Mouse (Mus musculus) MEL (cell line): ENCODE data around the gene A630089N07Rik.

Source experiments
- EP300 ChIP-seq, 2 experiments: IDR thresholded peaks; 2 replicates each; pipeline ENCODE4 v1.6.1; 2011; ENCODE audit warnings: improper control_type of control experiment in 2 of 2, low read length in 2 of 2, low read depth in 1 of 2, mild to moderate bottlenecking in 1 of 2
- RCOR1 ChIP-seq: IDR thresholded peaks from 2 replicates; pipeline ENCODE4 v1.6.1; 2012; ENCODE audit warnings: low read depth, mild to moderate bottlenecking, inconsistent platforms, low read length, improper control_type of control experiment
- TAL1 ChIP-seq: IDR thresholded peaks from 2 replicates; pipeline ENCODE4 v1.6.1; 2012; ENCODE audit warnings: mild to moderate bottlenecking, inconsistent platforms, low read length, moderate library complexity, mixed read lengths

GRCm38 (mm10) chr16:97958401-97958973 lies 123.8 kb downstream of the A630089N07Rik start:
- TF ChIP-seq TAL1 = peak; percentile 80
- peak; percentile 59 to 81 for TF ChIP-seq EP300 (IDR thresholded peaks at IDR 0.05; ENCODE audit: low read depth in 1 of 2, low read length in 2 of 2)
- 0 out of 2 replicates have a peak, but pooled peaks have one; percentile 12 for TF ChIP-seq RCOR1
